Mouse (Mus musculus) liver, adult 2 months (tissue): ENCODE data around the gene Tenm2. TPM values are rescaled to one million over a fixed set of nuclear protein-coding genes. Genes with fewer than 3 reads are reported as not detected.

Source experiments
- DNase-seq: peaks from one replicate; pipeline ENCODE4 v3.0.0-alpha.2; 2011; ENCODE audit warnings: low read depth, low spot score; ENCODE audit errors: extremely low read depth
- H3K27ac ChIP-seq: fragments of 200-500 bp; replicated peaks from 2 replicates; pipeline ENCODE4 v1.5.1; 2012; ENCODE audit warnings: low read depth, mild to moderate bottlenecking, control low read depth, inconsistent platforms, low read length; ENCODE audit not compliant: insufficient read depth
- H3K27me3 ChIP-seq: fragments of 200-500 bp; 2 replicates; pipeline ENCODE4 v1.6.1; 2012; ENCODE audit warnings: mild to moderate bottlenecking, moderate library complexity, low read length, inconsistent platforms; ENCODE audit not compliant: control insufficient read depth, insufficient read depth
- H3K36me3 ChIP-seq: fragments of 200-500 bp; 2 replicates; pipeline ENCODE4 v1.6.1; 2012; ENCODE audit warnings: low read length, inconsistent platforms; ENCODE audit not compliant: control insufficient read depth, insufficient read depth
- H3K4me1 ChIP-seq: fragments of 200-500 bp; 2 replicates; pipeline ENCODE4 v1.6.1; 2011; ENCODE audit warnings: low read length; ENCODE audit not compliant: control insufficient read depth, insufficient read depth
- H3K4me3 ChIP-seq: fragments of 200-500 bp; 2 replicates; pipeline ENCODE4 v1.5.1; 2011; ENCODE audit warnings: low read depth, mild to moderate bottlenecking, control low read depth, low read length, moderate library complexity; ENCODE audit not compliant: insufficient read depth
- H3K79me2 ChIP-seq: fragments of 200-500 bp; 2 replicates; pipeline ENCODE4 v1.6.1; 2012; ENCODE audit warnings: inconsistent platforms, mild to moderate bottlenecking, low read length, moderate library complexity; ENCODE audit not compliant: control insufficient read depth, insufficient read depth
- H3K9ac ChIP-seq: fragments of 200-500 bp; 2 replicates; pipeline ENCODE4 v1.6.1; 2012; ENCODE audit warnings: low read depth, mild to moderate bottlenecking, control low read depth, inconsistent platforms, low read length
- CTCF ChIP-seq: fragments of 200-500 bp; IDR thresholded peaks from 2 replicates; pipeline ENCODE4 v1.5.1; 2011; ENCODE audit warnings: low read depth, low read length, control low read depth
- POLR2A ChIP-seq: fragments of 200-500 bp; IDR thresholded peaks from 2 replicates; pipeline ENCODE4 v1.6.1; 2011; ENCODE audit warnings: low read length, control low read depth; ENCODE audit not compliant: insufficient read depth; ENCODE audit errors: extremely low read depth
- WGBS: fragments of 180-500 bp; shearing (Covaris S2); methylation state at CpG from one replicate; pipeline ENCODE4 v1.1.7; 2018; 5-methylcytosine and 5-hydroxymethylcytosine counted together
- polyA plus RNA-seq: library from polyadenylated mRNA; depleted of rRNA; stranded (reverse); fragments of >200 nt; gene quantifications from 2 replicates; pipeline ENCODE4 v1.2.3, GENCODE M21; 2012
- total RNA-seq: library from RNA; depleted of rRNA; stranded (reverse); fragments of >200 nt; gene quantifications from 2 replicates; pipeline ENCODE4 v1.2.3, GENCODE M21; 2014

Tenm2 gene
- total and polyA plus RNA-seq, 2 experiments, result not detected

DNA sequence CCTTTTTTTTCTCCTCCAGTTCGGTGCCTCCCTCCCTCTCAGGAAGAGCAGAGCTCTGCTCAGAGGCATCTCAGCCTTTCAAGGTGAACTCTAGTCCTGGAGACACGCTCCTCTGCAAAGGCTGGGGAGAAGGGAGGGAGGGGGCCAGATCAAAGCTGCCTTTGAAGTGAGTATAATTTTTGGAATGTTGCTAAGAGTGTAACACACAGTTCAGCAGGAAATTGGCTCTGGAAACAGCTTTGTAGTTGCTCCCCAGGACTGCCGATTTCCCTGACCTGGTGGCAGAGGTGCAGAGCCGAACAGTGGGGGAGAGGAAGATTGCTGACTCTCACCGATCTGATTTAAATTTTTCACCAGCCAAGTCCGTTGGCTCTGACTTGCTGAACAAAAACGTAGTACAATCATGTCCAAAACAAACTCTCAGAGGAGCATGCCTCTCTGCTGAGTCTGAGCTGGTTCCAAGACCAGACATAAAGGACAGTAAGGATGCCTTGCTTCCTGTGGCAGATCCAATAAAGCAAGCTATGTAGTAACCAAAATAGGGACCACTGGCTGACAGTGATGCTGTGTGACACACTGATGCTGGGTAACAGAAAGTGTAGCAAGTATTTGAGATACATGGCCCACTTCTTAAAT, 901.5 kb downstream of the Tenm2 start:
- H3K36me3 ChIP-seq, result no peaks in the 10 kb centered on the region
- no peaks in the 10 kb centered on the region for H3K79me2 ChIP-seq
- H3K4me3 ChIP-seq, result no peak overlapping the region
- no peak overlapping the region for H3K9ac ChIP-seq
- TF ChIP-seq POLR2A, result no peak
- TF ChIP-seq CTCF, result no peak
- no peaks in the 10 kb centered on the region for H3K4me1 ChIP-seq
- H3K27me3 ChIP-seq, result no peaks in the 10 kb centered on the region
- WGBS, result 29% methylated on average over 7 of the region's 7 CpGs
- H3K27ac ChIP-seq, result no peak overlapping the region
- no peak for DNase-seq

DNA sequence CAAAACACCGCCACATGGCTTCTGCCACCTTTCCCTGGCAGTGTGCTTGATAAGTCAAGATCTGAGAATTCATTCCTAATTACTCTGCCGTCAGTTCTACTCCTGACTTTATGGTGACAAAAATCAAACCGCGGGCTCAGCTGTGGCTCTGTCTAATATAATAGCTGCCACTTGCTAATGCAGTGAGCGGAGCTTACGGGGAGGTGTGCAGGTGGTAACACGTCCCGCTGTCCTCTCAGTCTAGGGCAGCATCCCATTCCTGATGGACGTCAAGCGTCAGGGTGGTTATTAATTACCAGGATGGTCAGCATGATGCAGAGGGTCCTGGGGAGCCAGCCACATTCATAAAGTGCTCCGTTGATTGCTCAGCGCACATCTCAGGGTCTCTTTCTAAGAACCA, 903.5 kb downstream of the Tenm2 start:
- DNase-seq, result no peak
- WGBS, result 82% methylated on average over 12 of the region's 12 CpGs
- Histone ChIP-seq H3K4me3 (no peak overlapping the region), H3K79me2 (no peaks in the 10 kb centered on the region), H3K36me3 (no peaks in the 10 kb centered on the region), H3K9ac (no peak overlapping the region), H3K27ac (no peak overlapping the region), H3K4me1 (no peaks in the 10 kb centered on the region), H3K27me3 (no peaks in the 10 kb centered on the region)
- TF ChIP-seq CTCF (no peak), POLR2A (no peak)

DNA sequence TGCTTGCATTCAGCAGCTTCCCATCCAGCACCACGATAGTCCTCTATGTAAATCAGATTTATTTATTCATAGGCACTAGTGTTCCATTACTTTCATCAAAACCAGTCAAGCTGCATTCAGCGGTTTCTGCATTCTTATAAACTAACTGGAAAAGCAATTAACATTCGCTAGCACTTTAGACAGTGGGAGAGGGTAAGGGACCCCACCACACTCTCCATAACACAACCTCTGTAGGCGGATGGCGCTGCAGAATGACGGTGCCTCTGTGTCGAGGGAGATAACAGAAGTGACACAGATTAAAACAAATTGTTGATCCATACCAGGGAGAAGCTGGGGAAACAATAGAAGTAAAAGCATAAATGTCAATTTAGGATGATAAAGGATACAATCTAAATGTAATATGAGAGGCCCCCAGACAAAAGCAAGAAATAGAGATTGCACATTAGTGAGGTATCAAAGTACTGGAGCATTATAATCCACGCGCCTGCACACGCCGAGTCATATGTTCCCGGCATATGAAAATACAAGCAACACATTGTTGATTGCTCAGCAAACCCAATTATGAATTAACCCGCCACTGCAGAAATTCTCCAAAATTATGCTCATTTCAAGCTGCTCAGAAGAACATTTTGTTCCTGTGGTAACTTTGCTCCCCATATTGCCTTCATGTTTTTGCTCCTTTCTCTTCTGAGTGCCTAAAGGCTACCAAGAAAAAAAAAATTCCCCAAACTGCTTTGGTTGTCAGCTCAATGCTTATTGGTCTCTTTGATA, 904.2 kb downstream of the Tenm2 start:
- Histone ChIP-seq H3K36me3 (no peaks in the 10 kb centered on the region), H3K27me3 (no peaks in the 10 kb centered on the region), H3K9ac (no peak overlapping the region), H3K27ac (no peak overlapping the region), H3K79me2 (no peaks in the 10 kb centered on the region), H3K4me1 (no peaks in the 10 kb centered on the region), H3K4me3 (no peak overlapping the region)
- no peak for DNase-seq
- no peak for TF ChIP-seq CTCF
- TF ChIP-seq POLR2A, result no peak
- 81% methylated on average over 13 of the region's 13 CpGs for WGBS

DNA sequence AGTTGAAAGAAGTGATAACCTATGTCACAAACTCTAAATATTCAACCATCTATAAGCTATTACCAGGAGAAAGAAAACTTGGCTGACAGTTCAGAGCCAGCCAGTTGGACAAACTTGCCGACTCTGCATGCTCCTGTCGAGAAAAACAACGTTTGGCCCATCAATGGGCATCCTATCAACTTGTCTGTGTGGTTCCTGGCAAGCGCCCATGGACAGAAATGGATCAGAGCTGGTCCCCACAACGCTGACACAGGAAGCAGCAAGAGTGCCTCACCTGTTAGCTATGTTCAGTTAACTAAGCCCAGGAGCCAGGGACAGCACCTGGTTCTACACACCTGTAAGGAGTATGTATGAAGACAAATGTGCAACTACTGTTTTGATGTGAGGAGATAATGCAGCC, 908.5 kb downstream of the Tenm2 start:
- H3K4me1 ChIP-seq, result no peaks in the 10 kb centered on the region
- no peak overlapping the region for H3K27ac ChIP-seq
- H3K27me3 ChIP-seq, result no peaks in the 10 kb centered on the region
- no peaks in the 10 kb centered on the region for H3K79me2 ChIP-seq
- DNase-seq, result no peak
- H3K9ac ChIP-seq, result no peak overlapping the region
- WGBS, result 67% methylated on average over 5 of the region's 5 CpGs
- H3K36me3 ChIP-seq, result no peaks in the 10 kb centered on the region
- TF ChIP-seq CTCF (no peak), POLR2A (no peak)
- no peak overlapping the region for H3K4me3 ChIP-seq

DNA sequence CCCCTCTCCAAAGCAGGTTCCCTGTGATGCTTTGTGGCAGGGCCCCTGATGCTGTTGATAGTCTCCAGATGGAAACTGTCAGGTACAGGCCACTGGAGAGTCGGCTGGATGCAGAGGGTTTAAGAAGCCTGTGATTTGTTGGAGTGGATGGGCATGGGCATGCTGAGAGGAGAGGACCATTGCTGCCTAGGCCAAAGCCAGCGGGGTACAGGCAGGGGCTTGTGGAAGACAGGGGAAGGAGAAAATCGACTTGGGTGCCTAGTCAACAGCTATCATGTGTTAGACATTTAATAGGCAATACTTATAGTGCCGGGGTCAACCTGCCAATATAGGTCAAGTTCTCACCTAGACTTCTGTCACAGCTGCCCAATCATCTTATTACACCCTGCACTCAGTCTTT, 926.4 kb downstream of the Tenm2 start:
- Histone ChIP-seq H3K4me3 (no peak overlapping the region), H3K27ac (no peak overlapping the region), H3K79me2 (no peaks in the 10 kb centered on the region), H3K27me3 (no peaks in the 10 kb centered on the region), H3K36me3 (no peaks in the 10 kb centered on the region), H3K9ac (no peak overlapping the region), H3K4me1 (no peaks in the 10 kb centered on the region)
- TF ChIP-seq POLR2A (no peak), CTCF (no peak)
- DNase-seq, result no peak
- WGBS, result 76% methylated on average over 4 of the region's 4 CpGs

DNA sequence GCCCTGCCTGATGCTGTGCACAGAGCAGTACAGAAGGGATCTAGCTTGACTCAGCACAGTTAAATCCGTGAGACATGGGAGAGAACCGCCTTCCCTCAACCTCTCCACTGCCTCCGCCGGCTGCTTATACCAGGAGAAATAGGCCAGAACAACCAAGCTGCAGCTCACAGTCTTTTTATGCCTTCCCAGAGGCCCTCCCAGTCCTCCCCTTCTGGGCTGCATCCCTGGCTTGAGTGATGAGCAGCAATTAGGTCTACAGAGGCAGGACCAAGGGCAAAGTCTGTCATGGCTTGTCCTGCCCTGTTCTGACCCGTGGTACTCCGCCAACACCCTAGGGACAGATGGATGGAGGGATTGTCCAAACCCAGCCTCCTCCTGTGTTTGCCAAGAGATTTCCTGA, 928.5 kb downstream of the Tenm2 start:
- Histone ChIP-seq H3K4me1 (no peaks in the 10 kb centered on the region), H3K27me3 (no peaks in the 10 kb centered on the region), H3K4me3 (no peak overlapping the region), H3K79me2 (no peaks in the 10 kb centered on the region), H3K9ac (no peak overlapping the region), H3K36me3 (no peaks in the 10 kb centered on the region), H3K27ac (no peak overlapping the region)
- no peak for TF ChIP-seq CTCF
- no peak for TF ChIP-seq POLR2A
- WGBS, result 86% methylated on average over 6 of the region's 6 CpGs
- DNase-seq, result no peak
